Mouse (Mus musculus): Measurements from ENCODE around the gene Trmt5. TPM values are rescaled to one million over a fixed set of nuclear protein-coding genes. Genes with fewer than 3 reads are reported as not detected.
A peak's percentile ranks its signal among the peaks of the same experiment; 100 is the strongest.

The Trmt5 gene
- total RNA-seq, 2 experiments from 2014 or later: 7.8 to 8.4 TPM

GRCm38 (mm10) chr12:73274921-73275320 lies 11.6 kb downstream of the Trmt5 start:
- DNase-seq (ENCODE audit: low spot score): no peak

- DNase-seq (ENCODE audit: low spot score): no peak
Measured at GRCm38 (mm10) chr12:73269933-73270332, 16.6 kb downstream of the Trmt5 start.

- DNase-seq (ENCODE audit: low spot score): no peak
Measured at GRCm38 (mm10) chr12:73269531-73269930, 17.0 kb downstream of the Trmt5 start.

- DNase-seq (ENCODE audit: low spot score): no peak
Measured at GRCm38 (mm10) chr12:73268497-73268896, 18.0 kb downstream of the Trmt5 start.

GRCm38 (mm10) chr12:73266597-73266996 lies 19.9 kb downstream of the Trmt5 start:
- DNase-seq (ENCODE audit: low spot score): no peak

- DNase-seq (ENCODE audit: low spot score): no peak
Measured at GRCm38 (mm10) chr12:73265381-73265978, 21.0 kb downstream of the Trmt5 start.

GRCm38 (mm10) chr12:73260339-73260738 lies 26.2 kb downstream of the Trmt5 start:
- no peak for DNase-seq (ENCODE audit: low spot score)

- DNase-seq (ENCODE audit: low spot score): no peak
Measured at GRCm38 (mm10) chr12:73259269-73259668, 27.2 kb downstream of the Trmt5 start.

- DNase-seq (ENCODE audit: low spot score): no peak
Measured at GRCm38 (mm10) chr12:73255006-73255405, 31.5 kb downstream of the Trmt5 start.

- no peak for DNase-seq (ENCODE audit: low spot score)
Measured at GRCm38 (mm10) chr12:73245687-73246086, 40.8 kb downstream of the Trmt5 start.

- DNase-seq (ENCODE audit: low spot score): peak; percentile 65
Measured at GRCm38 (mm10) chr12:73241960-73242359, 44.5 kb downstream of the Trmt5 start.

GRCm38 (mm10) chr12:73232586-73232985 lies 53.9 kb downstream of the Trmt5 start:
- DNase-seq (ENCODE audit: low spot score): no peak

- no peak for DNase-seq (ENCODE audit: low spot score)
Measured at GRCm38 (mm10) chr12:73231552-73231951, 55.0 kb downstream of the Trmt5 start.

GRCm38 (mm10) chr12:73230196-73230595 lies 56.3 kb downstream of the Trmt5 start:
- no peak for DNase-seq (ENCODE audit: low spot score)

Other genes starting within 250 kb of the Trmt5 start
- 10 to 100 TPM; 68.5 to 72.6 TPM for gene Six1, start 232.8 kb downstream of the Trmt5 start, total RNA-seq (2021)
- gene Six4, start 173.3 kb downstream of the Trmt5 start, total RNA-seq (2021): 10 to 100 TPM; 13.9 to 16.3 TPM
- gene Mnat1, start 163.0 kb downstream of the Trmt5 start, total RNA-seq (2021): 10 to 100 TPM; 18.2 to 18.8 TPM
- 1 to 10 TPM; 2.2 to 2.4 TPM for gene Slc38a6, start 69 bp upstream of the Trmt5 start, total RNA-seq (2021)

All from gastrocnemius, adult 18-20 months (tissue).